In genomic region chr12:117158950-117159668, GRCm38 (mm10) we compare ENCODE assay signal across 10 mouse cellular contexts.
DNase-seq lines count a peak whose midpoint lies in the region; ATAC-seq and TF ChIP-seq lines count a peak whose summit lies in the region.
"Had no signal": no experiment of that assay in that cellular context is flagged by ENCODE, and none has a peak within 500 bp of the region (broad histone marks: within the 10 kb centered on the region; RNA-seq: fewer than 3 reads in every experiment).

No protein-coding gene starts in this region.

- no peak for TF ChIP-seq POLR2A in limb, embryonic 14.5 days (IDR thresholded peaks at IDR 0.05; ENCODE audit: borderline replicate concordance, extremely low read depth, insufficient read depth, insufficient read length)
- no peak for TF ChIP-seq POLR2A in thymus, adult 2 months (IDR thresholded peaks at IDR 0.05; ENCODE audit: control insufficient read depth, extremely low read depth, insufficient read depth, low read length, poor library complexity)

- no peak overlapping the region for H3K9ac ChIP-seq in lung, embryonic 15.5 days
- H3K9ac ChIP-seq in forebrain, embryonic 13.5 days: peak overlapping the region; percentile 73
- no peak overlapping the region for H3K9ac ChIP-seq in limb, embryonic 14.5 days (ENCODE audit: low read depth, low read length, severe bottlenecking)
- no peak overlapping the region for H3K9ac ChIP-seq in stomach, embryonic 16.5 days (ENCODE audit: low read length)

- peak; percentile 33; the same call in 1 of the 2 replicates for ATAC-seq in lung, embryonic 15.5 days (ENCODE audit: borderline replicate concordance, extremely low read depth, low FRiP score, low TSS enrichment)
- ATAC-seq in forebrain, embryonic 13.5 days: peak; percentile 19; the same call in 1 of the 2 replicates
- ATAC-seq in limb, embryonic 14.5 days (ENCODE audit: low FRiP score, low read depth): no peak
- peak; percentile 59; the same call in 1 of the 2 replicates for ATAC-seq in stomach, embryonic 16.5 days (ENCODE audit: insufficient read depth, low FRiP score)

- peaks cover 29% of the 10 kb centered on the region for H3K4me1 ChIP-seq in lung, embryonic 15.5 days
- H3K4me1 ChIP-seq in forebrain, embryonic 13.5 days: peaks cover 66% of the 10 kb centered on the region
- H3K4me1 ChIP-seq in limb, embryonic 14.5 days (ENCODE audit: control insufficient read depth, insufficient read depth, low read length): peaks cover 20% of the 10 kb centered on the region
- peaks cover 14% of the 10 kb centered on the region for H3K4me1 ChIP-seq in stomach, embryonic 16.5 days (ENCODE audit: control insufficient read depth, insufficient read depth, low read length)
- peaks cover 5% of the 10 kb centered on the region for H3K4me1 ChIP-seq in thymus, adult 2 months (replicated peaks; ENCODE audit: control insufficient read depth, insufficient read depth, low read length)

- H3K9me3 ChIP-seq in lung, embryonic 15.5 days: no peaks in the 10 kb centered on the region
- H3K9me3 ChIP-seq in forebrain, embryonic 13.5 days (replicated peaks): no peaks in the 10 kb centered on the region
- H3K9me3 ChIP-seq in limb, embryonic 14.5 days (ENCODE audit: control insufficient read depth, low read length): no peaks in the 10 kb centered on the region
- H3K9me3 ChIP-seq in stomach, embryonic 16.5 days (replicated peaks; ENCODE audit: control insufficient read depth, low read length): no peaks in the 10 kb centered on the region

- TF ChIP-seq CTCF in thymus, adult 2 months (IDR thresholded peaks at IDR 0.05; ENCODE audit: borderline replicate concordance, control insufficient read depth, extremely low read depth, insufficient read depth, low read length, poor library complexity): no peak

- 17% methylated on average over 17 of the region's 17 CpGs for WGBS in lung, embryonic 15.5 days
- 12% methylated on average over 17 of the region's 17 CpGs for WGBS in forebrain, embryonic 13.5 days
- WGBS in limb, embryonic 14.5 days: 15% methylated on average over 17 of the region's 17 CpGs
- WGBS in stomach, embryonic 16.5 days: 10% methylated on average over 17 of the region's 17 CpGs
- WGBS in thymus, adult 2 months: 28% methylated on average over 17 of the region's 17 CpGs

- H3K27me3 ChIP-seq in lung, embryonic 15.5 days: peaks cover 88% of the 10 kb centered on the region
- peaks cover 73% of the 10 kb centered on the region for H3K27me3 ChIP-seq in forebrain, embryonic 13.5 days
- peaks cover 80% of the 10 kb centered on the region for H3K27me3 ChIP-seq in limb, embryonic 14.5 days (ENCODE audit: control insufficient read depth, insufficient read depth, low read length)
- peaks cover 74% of the 10 kb centered on the region for H3K27me3 ChIP-seq in stomach, embryonic 16.5 days (ENCODE audit: control insufficient read depth, insufficient read depth, low read length)
- H3K27me3 ChIP-seq in thymus, adult 2 months (ENCODE audit: control insufficient read depth, insufficient read depth, low read length): peaks cover 2% of the 10 kb centered on the region

- H3K4me3 ChIP-seq in lung, embryonic 15.5 days: no peak overlapping the region
- H3K4me3 ChIP-seq in forebrain, embryonic 13.5 days: peak overlapping the region; percentile 73
- peak overlapping the region; percentile 28 for H3K4me3 ChIP-seq in limb, embryonic 14.5 days (replicated peaks; ENCODE audit: low read length)
- H3K4me3 ChIP-seq in stomach, embryonic 16.5 days (replicated peaks; ENCODE audit: low read length): 0 out of 2 replicates have a peak overlapping the region, but pooled peaks have one; percentile 15
- H3K4me3 ChIP-seq in thymus, adult 2 months (ENCODE audit: control insufficient read depth, insufficient read depth, low read length): no peak overlapping the region

- peak overlapping the region; percentile 50 for H3K4me2 ChIP-seq in lung, embryonic 15.5 days
- peak overlapping the region; percentile 68 for H3K4me2 ChIP-seq in forebrain, embryonic 13.5 days
- peak overlapping the region; percentile 51; the same call in 1 of the 2 replicates for H3K4me2 ChIP-seq in limb, embryonic 14.5 days (replicated peaks; ENCODE audit: low read depth, low read length, severe bottlenecking)
- H3K4me2 ChIP-seq in stomach, embryonic 16.5 days (ENCODE audit: low read depth, low read length): no peak overlapping the region

- H3K27ac ChIP-seq in lung, embryonic 15.5 days: no peak overlapping the region
- peak overlapping the region; percentile 93 for H3K27ac ChIP-seq in forebrain, embryonic 13.5 days
- H3K27ac ChIP-seq in limb, embryonic 14.5 days (replicated peaks; ENCODE audit: low read depth, low read length): no peak overlapping the region
- H3K27ac ChIP-seq in stomach, embryonic 16.5 days (ENCODE audit: low read length): no peak overlapping the region
- H3K27ac ChIP-seq in thymus, adult 2 months (ENCODE audit: control insufficient read depth, insufficient read depth, low read length): no peak overlapping the region

- DNase-seq in lung, postnatal 10 days: no peak
- no peak for DNase-seq in limb, embryonic 14.5 days (ENCODE audit: low spot score)
- no peak for DNase-seq in thymus, adult 2 months
- DNase-seq in layer of hippocampus, postnatal 10 days (ENCODE audit: low spot score in 2 of 2): no peak
- DNase-seq: cerebellum, adult 2 months; right cerebral cortex, adult 18-20 months; thymus, postnatal 36 days had no signal

- H3K36me3 ChIP-seq in lung, embryonic 15.5 days: no peaks in the 10 kb centered on the region
- H3K36me3 ChIP-seq in forebrain, embryonic 13.5 days (ENCODE audit: poor library complexity, severe bottlenecking): no peaks in the 10 kb centered on the region; the same call in 1 of the 2 replicates
- no peaks in the 10 kb centered on the region for H3K36me3 ChIP-seq in limb, embryonic 14.5 days (ENCODE audit: control insufficient read depth, insufficient read depth, low read length)
- H3K36me3 ChIP-seq in stomach, embryonic 16.5 days (ENCODE audit: control insufficient read depth, insufficient read depth, low read length): no peaks in the 10 kb centered on the region
- H3K36me3 ChIP-seq in thymus, adult 2 months (ENCODE audit: control insufficient read depth, insufficient read depth, low read length): no peaks in the 10 kb centered on the region

Comparison
In these comparisons a context has a peak if more than half of its experiments do, and no peak if none do; other contexts are left out.
1. H3K4me3 ChIP-seq: peak in forebrain, embryonic 13.5 days (single experiment), limb, embryonic 14.5 days (single experiment) and stomach, embryonic 16.5 days (single experiment); none in lung, embryonic 15.5 days (single experiment) and thymus, adult 2 months (single experiment).